Mouse (Mus musculus) CH12.LX (cell line): ENCODE measurements around the gene Cd320.
"Not testable (repeated sequence)": the region's sequence is repeated elsewhere in the genome, so short reads cannot be mapped to it uniquely, and the experiment has no call there.

ENCODE experiments used
- CHD1 ChIP-seq: IDR thresholded peaks from 2 replicates; pipeline ENCODE4 v1.6.1; 2012; ENCODE audit warnings: low read depth, low read length, improper control_type of control experiment, inconsistent platforms
- HCFC1 ChIP-seq: IDR thresholded peaks from 2 replicates; pipeline ENCODE4 v1.6.1; 2012; ENCODE audit warnings: low read depth, mild to moderate bottlenecking, inconsistent platforms, low read length, improper control_type of control experiment
- NRF1 ChIP-seq: IDR thresholded peaks from 2 replicates; pipeline ENCODE4 v1.6.1; 2014; ENCODE audit warnings: low read depth, mild to moderate bottlenecking, inconsistent platforms, low read length, improper control_type of control experiment, moderate library complexity
- USF2 ChIP-seq: conservative IDR thresholded peaks from 2 replicates; pipeline ENCODE4 v1.6.1; 2011; ENCODE audit warnings: low read depth, low read length, improper control_type of control experiment

- TF ChIP-seq NRF1, HCFC1, CHD1, USF2: not testable (repeated sequence)
Measured at GRCm38 (mm10) chr17:33873537-33873936, 30.6 kb downstream of the Cd320 start, which contains the start of gene Gm7029.
